ENCODE assay signal across 26 mouse cellular contexts in genomic region chr7:143136561-143136960, GRCm38 (mm10). TPM values are rescaled to one million over a fixed set of nuclear protein-coding genes. Genes with fewer than 3 reads are reported as not detected.
DNase-seq lines count a peak whose midpoint lies in the region; ATAC-seq lines count a peak whose summit lies in the region.
"Had no signal": no experiment of that assay in that cellular context is flagged by ENCODE, and none has a peak within 500 bp of the region (broad histone marks: within the 10 kb centered on the region; RNA-seq: fewer than 3 reads in every experiment).

No protein-coding gene starts in this region.

- H3K27ac ChIP-seq in heart, embryonic 16.5 days (ENCODE audit: low read length), result peak overlapping the region; percentile 28; the same call in 1 of the 2 replicates
- no peak overlapping the region for H3K27ac ChIP-seq in liver, embryonic 15.5 days (replicated peaks)
- H3K27ac ChIP-seq in liver, embryonic 11.5 days (ENCODE audit: low read depth, low read length), result no peak overlapping the region
- 0 out of 2 replicates have a peak overlapping the region, but pooled peaks have one; percentile 28 for H3K27ac ChIP-seq in limb, embryonic 10.5 days
- H3K27ac ChIP-seq: embryonic facial prominence, embryonic 12.5 days; forebrain, embryonic 13.5 days; kidney, embryonic 15.5 days had no signal

- no peaks in the 10 kb centered on the region for H3K36me3 ChIP-seq in heart, embryonic 16.5 days (ENCODE audit: control insufficient read depth, insufficient read depth)
- no peaks in the 10 kb centered on the region for H3K36me3 ChIP-seq in liver, embryonic 15.5 days (replicated peaks)
- no peaks in the 10 kb centered on the region for H3K36me3 ChIP-seq in liver, embryonic 11.5 days (ENCODE audit: control insufficient read depth, insufficient read depth, low read length)
- no peaks in the 10 kb centered on the region for H3K36me3 ChIP-seq in limb, embryonic 10.5 days
- H3K36me3 ChIP-seq: embryonic facial prominence, embryonic 12.5 days; G1E; kidney, embryonic 15.5 days had no signal

- WGBS in heart, embryonic 16.5 days, result 46% methylated on average over 5 of the region's 5 CpGs
- 34% methylated on average over 5 of the region's 5 CpGs for WGBS in liver, embryonic 15.5 days (ENCODE audit: insufficient replicate concordance)
- WGBS in liver, embryonic 11.5 days, result 50% methylated on average over 5 of the region's 5 CpGs
- WGBS in limb, embryonic 10.5 days, result 67% methylated on average over 5 of the region's 5 CpGs

- H3K9me3 ChIP-seq in heart, embryonic 16.5 days (replicated peaks; ENCODE audit: control insufficient read depth, low read length), result no peaks in the 10 kb centered on the region
- H3K9me3 ChIP-seq in liver, embryonic 15.5 days (replicated peaks), result no peaks in the 10 kb centered on the region
- no peaks in the 10 kb centered on the region for H3K9me3 ChIP-seq in liver, embryonic 11.5 days (ENCODE audit: control insufficient read depth, low read length)
- H3K9me3 ChIP-seq in limb, embryonic 10.5 days (replicated peaks), result no peaks in the 10 kb centered on the region
- H3K9me3 ChIP-seq: embryonic facial prominence, embryonic 12.5 days; forebrain, embryonic 13.5 days; G1E; kidney, embryonic 15.5 days had no signal

- no peak for ATAC-seq in heart, embryonic 16.5 days (replicated peaks; ENCODE audit: extremely low read depth, insufficient read depth, low FRiP score)
- peak; percentile 20; the same call in 1 of the 2 replicates for ATAC-seq in liver, embryonic 15.5 days (ENCODE audit: insufficient read depth)
- ATAC-seq in liver, embryonic 11.5 days (replicated peaks; ENCODE audit: low FRiP score), result no peak
- ATAC-seq: activated CD4-positive, CD25-positive, alpha-beta regulatory T cell, adult 4 months; forebrain, embryonic 13.5 days; midbrain, embryonic 16.5 days had no signal

- no peak overlapping the region for H3K4me2 ChIP-seq in heart, embryonic 16.5 days (ENCODE audit: low read depth, low read length)
- H3K4me2 ChIP-seq in liver, embryonic 15.5 days, result no peak overlapping the region
- no peak overlapping the region for H3K4me2 ChIP-seq in liver, embryonic 11.5 days
- H3K4me2 ChIP-seq: embryonic facial prominence, embryonic 12.5 days; forebrain, embryonic 13.5 days; kidney, embryonic 15.5 days; lung, embryonic 14.5 days had no signal

- H3K4me1 ChIP-seq in heart, embryonic 16.5 days (ENCODE audit: control insufficient read depth, insufficient read depth, low read length), result peaks cover 50% of the 10 kb centered on the region
- no peaks in the 10 kb centered on the region for H3K4me1 ChIP-seq in liver, embryonic 15.5 days (replicated peaks)
- 0 out of 2 replicates have a peak, but pooled peaks cover 2% of the 10 kb centered on the region for H3K4me1 ChIP-seq in liver, embryonic 11.5 days (replicated peaks; ENCODE audit: control insufficient read depth, insufficient read depth, low read length)
- H3K4me1 ChIP-seq in limb, embryonic 10.5 days, result peaks cover 9% of the 10 kb centered on the region; the same call in 1 of the 2 replicates
- H3K4me1 ChIP-seq: embryonic facial prominence, embryonic 12.5 days; forebrain, embryonic 13.5 days had no signal

- no peak overlapping the region for H3K4me3 ChIP-seq in heart, embryonic 16.5 days (ENCODE audit: low read length)
- no peak overlapping the region for H3K4me3 ChIP-seq in liver, embryonic 15.5 days (replicated peaks)
- H3K4me3 ChIP-seq in liver, embryonic 11.5 days (ENCODE audit: low read depth, low read length), result no peak overlapping the region
- no peak overlapping the region for H3K4me3 ChIP-seq in limb, embryonic 10.5 days
- H3K4me3 ChIP-seq: embryonic facial prominence, embryonic 12.5 days; erythroblast, embryonic 14.5 days; forebrain, embryonic 13.5 days; kidney, embryonic 15.5 days had no signal

- H3K9ac ChIP-seq in heart, embryonic 16.5 days (ENCODE audit: low read length), result no peak overlapping the region; the same call in 1 of the 2 replicates
- H3K9ac ChIP-seq in liver, embryonic 15.5 days, result no peak overlapping the region
- no peak overlapping the region for H3K9ac ChIP-seq in liver, embryonic 11.5 days (ENCODE audit: low read depth, low read length)
- H3K9ac ChIP-seq: embryonic facial prominence, embryonic 12.5 days; forebrain, embryonic 13.5 days; kidney, embryonic 15.5 days; lung, embryonic 14.5 days had no signal

- H3K27me3 ChIP-seq in heart, embryonic 16.5 days (ENCODE audit: control insufficient read depth, insufficient read depth, low read length), result no peaks in the 10 kb centered on the region
- no peaks in the 10 kb centered on the region for H3K27me3 ChIP-seq in liver, embryonic 15.5 days
- no peaks in the 10 kb centered on the region for H3K27me3 ChIP-seq in liver, embryonic 11.5 days (replicated peaks; ENCODE audit: control insufficient read depth, insufficient read depth, low read length)
- no peaks in the 10 kb centered on the region for H3K27me3 ChIP-seq in limb, embryonic 10.5 days (ENCODE audit: low read depth, poor library complexity, severe bottlenecking)
- H3K27me3 ChIP-seq: embryonic facial prominence, embryonic 12.5 days; forebrain, embryonic 13.5 days; kidney, embryonic 15.5 days had no signal

- peak; percentile 72 for DNase-seq in adrenal gland, postnatal 10 days
- DNase-seq in adrenal gland, adult 8-10 months, result no peak
- DNase-seq in heart, adult 8-10 months (ENCODE audit: low spot score), result no peak
- no peak for DNase-seq in liver, embryonic 11.5 days (ENCODE audit: low spot score)
- DNase-seq in limb, embryonic 10.5 days (ENCODE audit: low spot score), result no peak
- no peak for DNase-seq in B cell, adult 2 months
- DNase-seq: cerebellum, adult 11 months; cerebellum, postnatal 10 days; lung, embryonic 14.5 days; right cerebral cortex, postnatal 14 days; spleen, adult 18-20 months; thymus, adult 18-20 months; thymus, postnatal 4 days had no signal

RNA-seq across cellular contexts. Expression of gene Kcnq1, which starts 30.4 kb away (rescaled TPM):
- 1 to 10 TPM; 4.4 to 5.0 TPM for total RNA-seq in adrenal gland, postnatal 10 days (2021)
- 10 to 100 TPM in 2 of 4 experiments, 1 to 10 TPM in 2; 3.7 to 14.9 (median 9.0) TPM for total RNA-seq in adrenal gland, adult 8-10 months (2022)
- polyA plus RNA-seq in heart, embryonic 16.5 days (2015; fragmentation: Nextera tagmentation; extraction: Ambion mirVana), result 34.6 and 34.9 TPM in 2 replicates
- total RNA-seq in heart, adult 8-10 months (2022), result 10 to 100 TPM; 30.9 to 36.9 (median 32.8) TPM
- polyA plus RNA-seq in liver, embryonic 15.5 days (2015; fragmentation: Nextera tagmentation; extraction: Ambion mirVana), result 0.31 and 0.91 TPM in 2 replicates
- 0.59 and 1.2 TPM in 2 replicates for polyA plus RNA-seq in liver, embryonic 11.5 days (2014; fragmentation: Nextera tagmentation; extraction: Ambion mirVana)
- polyA plus RNA-seq in limb, embryonic 10.5 days (2016; fragmentation: Nextera tagmentation; extraction: Ambion mirVana), result 0.94 and 1.0 TPM in 2 replicates
- total RNA-seq: G1E; granulocyte monocyte progenitor cell, adult 5-6 weeks; neutrophil, adult 5-6 weeks had no signal
- polyA plus RNA-seq: activated CD4-positive, CD25-positive, alpha-beta regulatory T cell, adult 4 months; G1E had no signal

RNA-seq across cellular contexts. Expression of gene Trpm5, which starts 42.1 kb away (rescaled TPM):
- 1 to 10 TPM in 1 of 2 experiments, under 1 TPM in 1; 0.99 to 1.0 TPM for total RNA-seq in adrenal gland, postnatal 10 days (2021)
- total RNA-seq in adrenal gland, adult 8-10 months (2022), result under 1 TPM; 0.17 to 0.32 (median 0.27) TPM
- 3.1 and 3.7 TPM in 2 replicates for polyA plus RNA-seq in heart, embryonic 16.5 days (2015; fragmentation: Nextera tagmentation; extraction: Ambion mirVana)
- under 1 TPM in 1 of 4 experiments, not detected in 3; 0.28 TPM for total RNA-seq in heart, adult 8-10 months (2022)
- 0.43 and 0.91 TPM in 2 replicates for polyA plus RNA-seq in liver, embryonic 15.5 days (2015; fragmentation: Nextera tagmentation; extraction: Ambion mirVana)
- 1.2 and 1.3 TPM in 2 replicates for polyA plus RNA-seq in liver, embryonic 11.5 days (2014; fragmentation: Nextera tagmentation; extraction: Ambion mirVana)
- polyA plus RNA-seq in limb, embryonic 10.5 days (2016; fragmentation: Nextera tagmentation; extraction: Ambion mirVana), result 0.88 and 1.9 TPM in 2 replicates
- total RNA-seq: gastrocnemius, adult 8-10 months; granulocyte monocyte progenitor cell, adult 5-6 weeks; layer of hippocampus, postnatal 25 days; neutrophil, adult 5-6 weeks had no signal
- polyA plus RNA-seq: activated CD4-positive, CD25-positive, alpha-beta regulatory T cell, adult 4 months; erythroblast, embryonic 14.5 days; G1E had no signal

Comparison
In these comparisons a context has a peak if more than half of its experiments do, and no peak if none do; other contexts are left out.
1. H3K27ac ChIP-seq: peak in heart, embryonic 16.5 days (single experiment) and limb, embryonic 10.5 days (single experiment); none in liver, embryonic 15.5 days (single experiment) and liver, embryonic 11.5 days (single experiment).
2. RNA of gene Kcnq1, which starts 30.4 kb away (polyA plus RNA-seq): 34.6 to 34.9 TPM in heart, embryonic 16.5 days; 0.94 to 1.0 TPM in limb, embryonic 10.5 days, 0.31 to 0.91 TPM in liver, embryonic 15.5 days and 0.59 to 1.2 TPM in liver, embryonic 11.5 days; every median in the first group is over 10 times any median in the second.